Mouse (Mus musculus): ENCODE data around the gene Olfr553.
A peak's percentile ranks its signal among the peaks of the same experiment; 100 is the strongest.
"Not testable (repeated sequence)": the region's sequence is repeated elsewhere in the genome, so short reads cannot be mapped to it uniquely, and the experiment has no call there.

The Olfr553 gene

GRCm38 (mm10) chr7:102618118-102618517, at the start of gene Olfr553:
Gene Olfr553 (minus strand): TSS chr7:102618218.
- DNase-seq (ENCODE audit: extremely low read depth, low read depth) = no peak

- DNase-seq (ENCODE audit: extremely low read depth, low read depth) = peak; percentile 3
These were observed 47.4 kb upstream of the Olfr553 start for GRCm38 (mm10) chr7:102665378-102665777.

- DNase-seq (ENCODE audit: extremely low read depth, low read depth) = no peak
These were observed 46.6 kb upstream of the Olfr553 start, which contains the start of gene Olfr556 for GRCm38 (mm10) chr7:102664599-102664998. Gene Olfr556 (plus strand): TSS chr7:102664899.

- no peak for DNase-seq (ENCODE audit: extremely low read depth, low read depth)
These were observed 40.5 kb upstream of the Olfr553 start, which contains the start of gene Olfr555 for GRCm38 (mm10) chr7:102658523-102658922. Gene Olfr555 (plus strand): TSS chr7:102658823.

DNA sequence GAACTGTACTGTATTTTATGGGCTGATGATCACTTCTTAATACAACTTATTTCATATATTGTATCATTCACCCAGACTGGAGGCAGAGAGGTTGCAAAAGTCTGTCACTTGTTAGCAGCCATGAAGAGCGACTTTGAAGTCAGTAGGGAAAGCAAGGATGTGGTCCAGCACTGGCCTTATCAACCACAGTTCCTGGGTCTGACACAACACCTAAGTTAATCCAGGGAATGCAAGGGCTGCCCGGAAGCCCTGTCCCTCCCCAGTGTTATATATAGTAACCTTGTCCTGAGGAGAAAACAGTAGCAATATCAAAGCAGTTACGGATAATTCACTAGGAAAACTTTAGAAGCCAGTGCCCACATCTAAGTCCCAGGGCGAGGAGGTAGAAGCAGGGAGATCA, 26.9 kb upstream of the Olfr553 start:
- not testable (repeated sequence) for DNase-seq (ENCODE audit: extremely low read depth, low read depth)

GRCm38 (mm10) chr7:102638132-102638531, 20.1 kb upstream of the Olfr553 start, which contains the start of gene Olfr554:
Gene Olfr554 (plus strand): TSS chr7:102638432.
- no peak for DNase-seq (ENCODE audit: extremely low read depth, low read depth)

DNA sequence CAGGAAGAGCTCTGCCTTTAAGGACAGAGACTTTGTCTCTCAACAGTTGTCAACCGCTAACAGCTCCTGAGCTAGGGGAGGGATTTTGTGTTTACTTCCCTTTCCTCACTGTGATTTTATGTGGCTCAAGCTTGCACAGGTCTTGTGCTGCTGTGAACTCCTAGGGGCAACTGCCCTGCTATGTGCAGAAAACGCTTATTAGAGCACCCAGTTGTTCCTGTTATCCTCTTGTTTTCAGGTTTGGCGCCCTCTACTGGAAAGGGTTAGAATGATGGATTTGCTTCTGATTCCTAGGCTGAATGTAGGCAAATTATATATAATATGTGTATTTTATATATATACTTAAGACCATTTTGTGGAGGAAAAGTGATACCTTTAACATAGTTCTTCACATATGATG, 18.6 kb upstream of the Olfr553 start:
- DNase-seq (ENCODE audit: extremely low read depth, low read depth) = peak; percentile 30

DNA sequence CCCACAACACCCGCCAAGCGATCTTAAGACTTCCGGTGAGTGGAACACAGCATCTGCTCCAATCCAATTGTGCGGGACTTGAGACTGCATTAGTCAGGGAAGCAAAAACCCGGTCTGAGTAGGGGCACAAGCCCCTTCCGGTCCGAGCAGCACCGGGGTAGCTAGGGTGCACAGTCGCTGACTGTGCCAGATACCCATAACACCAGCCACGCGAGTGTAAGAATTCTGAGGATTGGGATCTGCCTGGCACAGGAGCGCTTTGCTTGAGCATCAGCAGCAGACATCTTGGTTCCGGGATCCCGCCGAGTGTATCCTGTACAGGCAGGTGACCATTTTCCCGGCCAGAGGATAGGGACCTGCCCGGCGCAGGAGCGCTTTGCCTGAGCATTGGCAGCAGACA, 2.4 kb upstream of the Olfr553 start:
- not testable (repeated sequence) for DNase-seq (ENCODE audit: extremely low read depth, low read depth)

DNA sequence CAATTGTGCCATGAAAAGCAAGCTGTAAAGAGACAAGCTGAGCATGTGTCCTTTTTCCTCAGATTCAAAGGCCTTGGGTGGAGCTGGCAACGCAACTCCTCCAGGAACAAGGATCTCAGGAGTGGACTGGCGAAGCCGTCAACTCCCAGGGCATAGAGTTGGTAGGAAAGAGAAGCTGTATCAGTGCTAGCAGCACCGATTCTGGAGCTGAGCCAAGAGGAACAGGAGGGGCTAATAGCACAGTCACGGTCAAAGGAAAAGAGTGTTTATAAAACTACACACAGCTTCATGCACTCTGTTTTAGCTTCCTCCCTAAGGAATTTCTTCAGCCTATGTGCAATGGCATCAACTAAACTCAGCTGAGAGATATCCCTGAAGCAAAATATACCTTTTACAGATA, 1.6 kb upstream of the Olfr553 start:
- DNase-seq (ENCODE audit: extremely low read depth, low read depth) = peak; percentile 25

- no peak for DNase-seq (ENCODE audit: extremely low read depth, low read depth)
These were observed 20.5 kb downstream of the Olfr553 start, which contains the start of gene Olfr552 for GRCm38 (mm10) chr7:102597378-102598031. Gene Olfr552 (plus strand): TSS chr7:102597770.

GRCm38 (mm10) chr7:102591786-102592185, 26.2 kb downstream of the Olfr553 start, which contains the start of gene Olfr551:
Gene Olfr551 (minus strand): TSS chr7:102591886.
- no peak for DNase-seq (ENCODE audit: extremely low read depth, low read depth)

DNA sequence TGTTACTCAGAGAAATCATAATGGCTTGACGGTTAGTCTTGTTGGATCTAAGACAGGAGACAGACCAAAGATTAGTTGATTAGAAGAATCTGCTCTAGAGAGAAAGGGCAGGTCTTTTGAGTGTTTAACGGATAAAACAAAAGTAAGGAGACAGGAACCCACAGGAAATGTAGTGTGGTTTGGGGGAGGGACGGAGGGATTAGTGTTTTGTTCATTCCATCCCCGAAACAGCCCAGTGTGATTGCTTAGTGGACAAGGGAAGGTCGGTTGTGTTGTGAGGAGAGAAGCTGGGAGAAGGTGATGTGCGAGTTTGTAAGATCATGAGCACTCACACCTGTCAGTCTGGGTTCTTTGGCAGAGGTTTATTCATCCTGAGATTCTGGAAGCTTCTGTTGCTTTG, 42.0 kb downstream of the Olfr553 start:
- DNase-seq (ENCODE audit: extremely low read depth, low read depth) = no peak

- no peak for DNase-seq (ENCODE audit: extremely low read depth, low read depth)
These were observed 44.7 kb downstream of the Olfr553 start for GRCm38 (mm10) chr7:102573174-102573830.

DNA sequence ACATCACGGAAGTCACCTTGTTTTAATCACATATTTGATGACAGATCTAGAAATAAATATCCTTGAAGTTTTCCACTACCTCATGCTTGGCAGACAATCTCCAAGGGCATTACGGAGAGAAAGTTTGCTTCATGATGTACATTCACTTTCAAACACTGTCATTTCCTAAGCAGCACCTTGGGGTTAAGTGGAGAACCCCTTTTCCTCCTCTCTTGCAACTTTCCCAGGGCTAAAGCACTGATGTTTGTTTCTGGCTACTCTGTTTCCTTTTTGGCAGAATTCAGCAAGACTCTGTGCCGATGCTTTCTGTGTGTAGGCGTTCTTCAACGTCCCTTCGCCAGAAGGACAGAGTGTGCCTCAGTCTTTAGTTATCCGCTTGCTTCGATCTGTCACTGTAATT, 46.9 kb downstream of the Olfr553 start, which contains the start of gene Olfr550:
Olfr550 (plus strand) TSS at position 301 of the 400 bp plus-strand sequence.
- DNase-seq (ENCODE audit: extremely low read depth, low read depth) = no peak

DNA sequence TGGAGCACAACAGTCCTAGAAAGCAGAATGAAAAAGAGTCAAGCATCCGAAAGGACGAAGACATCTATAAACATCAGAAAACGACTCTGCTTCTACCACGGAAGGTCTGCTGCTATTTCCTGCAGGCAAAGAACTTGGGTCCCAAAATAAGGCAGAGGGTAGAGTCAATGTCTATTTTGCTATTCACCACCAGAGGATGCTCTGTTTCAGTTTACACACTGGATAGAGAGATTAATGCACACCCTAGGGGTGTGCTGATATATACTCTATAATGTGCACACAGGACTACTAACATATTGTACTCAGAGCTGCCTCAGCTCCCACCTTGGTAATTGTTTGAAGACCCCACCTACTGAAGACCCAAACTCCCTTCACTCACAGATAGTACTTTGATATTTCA, 51.8 kb downstream of the Olfr553 start:
- no peak for DNase-seq (ENCODE audit: extremely low read depth, low read depth)

DNA sequence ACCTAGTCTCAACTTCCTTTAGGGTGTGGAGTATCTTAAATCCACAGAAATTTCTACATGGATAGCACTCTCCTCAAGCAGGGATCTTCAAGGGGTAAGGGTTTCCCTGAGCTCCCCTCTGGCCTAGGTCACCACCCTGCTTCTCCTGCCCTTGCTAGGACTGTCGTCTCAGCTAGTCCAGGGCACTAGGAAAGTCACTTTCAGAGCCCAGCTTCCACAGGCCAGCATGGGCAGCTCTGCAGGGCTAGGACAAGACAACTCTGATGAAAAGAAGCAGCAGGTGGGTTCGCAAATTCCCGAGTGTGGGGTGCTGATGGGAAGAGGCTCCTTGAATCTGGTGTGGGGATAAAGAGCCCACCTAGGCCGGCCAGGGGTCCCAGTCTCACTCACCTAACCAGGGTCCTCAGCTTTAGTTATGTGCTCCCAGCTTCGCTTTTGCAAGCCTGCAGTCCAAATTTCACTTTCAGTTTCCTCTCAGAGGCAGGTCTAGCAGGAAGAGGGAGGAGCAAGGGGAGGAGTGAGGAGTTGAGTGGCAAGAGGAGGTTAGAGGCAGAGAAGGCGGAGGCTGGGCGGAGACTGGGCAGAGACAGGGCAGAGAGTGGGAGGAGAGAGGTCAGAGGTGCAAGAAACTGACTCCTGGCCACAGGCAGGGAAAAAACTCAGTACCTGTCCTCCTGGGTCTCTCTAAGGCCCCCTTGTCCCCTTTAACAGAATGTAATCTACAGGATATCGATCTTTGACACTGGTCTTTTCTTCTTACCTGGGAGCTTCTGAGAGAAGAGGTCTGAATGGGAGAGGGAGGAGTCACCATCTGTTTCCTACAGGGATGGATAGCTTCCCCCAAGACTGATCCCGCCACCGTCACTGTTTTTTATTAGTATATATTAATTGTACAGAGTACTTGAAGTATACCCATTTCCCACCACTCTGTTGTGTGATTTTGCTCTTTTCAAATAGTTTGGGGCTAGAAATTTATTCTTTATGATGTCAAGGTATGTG, 52.7 kb downstream of the Olfr553 start, which contains the start of gene Trim21:
Trim21 (minus strand) TSS at position 488 of the 999 bp plus-strand sequence.
- DNase-seq (ENCODE audit: extremely low read depth, low read depth) = peak; percentile 82

All from MEL-GATA-1-ER (cell line).